Mouse (Mus musculus): ENCODE measurements around the gene Slfn5. TPM values are rescaled to one million over a fixed set of nuclear protein-coding genes. Genes with fewer than 3 reads are reported as not detected.
A peak's percentile ranks its signal among the peaks of the same experiment; 100 is the strongest.

The Slfn5 gene
- total RNA-seq, 1 experiment from 2014 or later: 124 TPM

GRCm38 (mm10) chr11:82987621-82988020 is 36.5 kb downstream of the Slfn5 start:
- ATAC-seq (ENCODE audit: extremely low read depth, insufficient number of reproducible peaks, low FRiP score, poor library complexity, severe bottlenecking): no peak

GRCm38 (mm10) chr11:82989357-82989756 is 38.2 kb downstream of the Slfn5 start:
- no peak for ATAC-seq (ENCODE audit: extremely low read depth, insufficient number of reproducible peaks, low FRiP score, poor library complexity, severe bottlenecking)

GRCm38 (mm10) chr11:82990612-82991385 is 39.6 kb downstream of the Slfn5 start:
- ATAC-seq (ENCODE audit: extremely low read depth, insufficient number of reproducible peaks, low FRiP score, poor library complexity, severe bottlenecking): peak; percentile 61

GRCm38 (mm10) chr11:82991469-82992166 is 40.5 kb downstream of the Slfn5 start, which contains the start of gene Slfn9:
Gene Slfn9, minus strand, starts transcription at chr11:82991830.
- peak; percentile 15; the same call in 1 of the 2 replicates for ATAC-seq (ENCODE audit: extremely low read depth, insufficient number of reproducible peaks, low FRiP score, poor library complexity, severe bottlenecking)

- no peak for ATAC-seq (ENCODE audit: extremely low read depth, insufficient number of reproducible peaks, low FRiP score, poor library complexity, severe bottlenecking)
Observed at GRCm38 (mm10) chr11:83013356-83013755, 62.2 kb downstream of the Slfn5 start.

Other genes with a start within 250 kb of the Slfn5 start
- 0.86 TPM in 1 of 2 replicates, not detected in the other for gene Cct6b, start 187.0 kb upstream of the Slfn5 start, total RNA-seq (2017)
- gene Zfp830, start 187.0 kb upstream of the Slfn5 start, total RNA-seq (2017): 44.8 and 51.3 TPM in 2 replicates
- 21.4 and 34.8 TPM in 2 replicates for gene Lig3, start 170.2 kb upstream of the Slfn5 start, total RNA-seq (2017)
- 20.1 and 21.5 TPM in 2 replicates for gene Rffl, start 80.1 kb upstream of the Slfn5 start, total RNA-seq (2017)
- 20.1 and 22.5 TPM in 2 replicates for gene Rad51d, start 60.7 kb upstream of the Slfn5 start, total RNA-seq (2017)
- gene Fndc8, start 59.2 kb upstream of the Slfn5 start, total RNA-seq (2017): not detected in 2 replicates
- gene Nle1, start 42.9 kb upstream of the Slfn5 start, total RNA-seq (2017): 5.6 and 10.7 TPM in 2 replicates
- gene Unc45b, start 40.8 kb upstream of the Slfn5 start, total RNA-seq (2017): not detected in 2 replicates
- 5.5 and 8.0 TPM in 2 replicates for gene Slfn9, start 40.5 kb downstream of the Slfn5 start, total RNA-seq (2017)
- gene Slfn8, start 69.5 kb downstream of the Slfn5 start, total RNA-seq (2017): 130 and 136 TPM in 2 replicates
- gene Slfn2, start 113.8 kb downstream of the Slfn5 start, total RNA-seq (2017): 1,322 and 1,334 TPM in 2 replicates
- gene Slfn1, start 165.5 kb downstream of the Slfn5 start, total RNA-seq (2017): 691 and 728 TPM in 2 replicates
- 903 and 944 TPM in 2 replicates for gene Slfn4, start 223.8 kb downstream of the Slfn5 start, total RNA-seq (2017)
- gene Slfn3, start 240.0 kb downstream of the Slfn5 start, total RNA-seq (2017): 5.3 and 6.6 TPM in 2 replicates

Data from neutrophil, adult 5-6 weeks (primary cell).